Mouse (Mus musculus) neural tube, embryonic 10.5 days (tissue): ENCODE measurements around the gene Slc25a5.
A peak's percentile ranks its signal among the peaks of the same experiment; 100 is the strongest.

ENCODE experiments used
- DNase-seq: peaks from one replicate; pipeline ENCODE4 v3.0.0-alpha.2; 2017; ENCODE audit warnings: low spot score; ENCODE audit errors: extremely low spot score

The Slc25a5 gene

DNA sequence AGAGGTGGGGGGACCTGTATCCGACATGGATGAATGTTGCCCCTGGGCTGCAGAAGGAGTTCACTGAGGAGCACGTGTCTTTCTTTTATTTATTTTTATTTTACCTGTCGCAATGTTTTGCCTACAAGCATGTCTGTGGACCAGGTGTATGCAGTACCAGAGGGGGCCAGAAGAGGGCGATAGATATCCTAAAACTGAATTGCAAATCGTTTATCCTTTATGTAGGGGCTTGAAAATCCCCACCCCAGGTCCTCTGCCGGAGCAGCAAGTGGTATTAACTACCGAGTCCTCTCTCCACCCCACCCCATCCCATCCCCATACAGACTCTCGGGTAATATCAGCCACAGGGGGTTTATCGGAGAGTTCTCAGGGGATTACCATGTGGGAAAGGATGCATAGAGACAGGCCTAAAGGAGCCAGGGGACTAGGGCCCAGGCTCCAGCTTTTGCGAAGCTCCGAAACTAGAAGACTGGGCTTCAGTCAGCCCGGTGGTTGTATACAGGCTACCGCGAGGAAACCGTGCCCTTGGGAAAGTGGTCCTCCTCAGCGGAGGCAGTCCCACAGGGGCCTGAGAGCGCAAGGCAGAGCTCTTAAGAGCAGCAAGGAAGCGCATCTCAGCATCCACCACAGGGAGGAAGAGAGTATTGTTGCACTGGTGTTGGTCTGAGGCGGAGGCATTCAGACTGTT, 38.1 kb downstream of the Slc25a5 start:
- peak; percentile 75 for DNase-seq

DNA sequence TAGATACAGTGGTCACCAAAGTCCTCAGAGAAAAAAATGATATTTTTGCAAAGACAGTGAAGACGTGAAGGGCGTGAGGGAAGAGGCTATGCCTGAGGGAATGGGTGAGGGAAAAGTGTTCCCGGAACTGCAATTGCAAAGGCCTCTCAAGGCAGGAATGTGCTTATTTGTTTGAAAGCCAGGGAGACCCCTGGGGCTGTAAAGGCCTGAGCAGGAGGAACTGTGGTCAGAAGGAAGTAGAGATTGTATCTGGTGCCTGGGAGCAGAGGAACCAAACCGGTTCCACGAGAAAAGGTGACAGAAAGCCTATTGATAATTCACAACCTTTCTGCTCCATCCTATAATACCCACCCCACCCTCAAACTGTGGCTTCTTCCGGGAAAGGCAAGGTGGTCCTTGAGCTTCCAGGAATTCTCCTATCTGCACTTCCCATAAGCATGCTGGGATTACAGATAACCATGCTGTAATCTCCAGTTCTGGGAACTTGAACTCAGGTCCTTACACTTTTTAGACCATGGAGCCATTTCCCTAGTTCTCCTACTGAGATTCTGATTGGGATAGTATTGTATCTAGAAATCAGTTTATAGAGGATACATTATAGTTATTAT, 41.7 kb downstream of the Slc25a5 start:
- DNase-seq, result no peak

DNA sequence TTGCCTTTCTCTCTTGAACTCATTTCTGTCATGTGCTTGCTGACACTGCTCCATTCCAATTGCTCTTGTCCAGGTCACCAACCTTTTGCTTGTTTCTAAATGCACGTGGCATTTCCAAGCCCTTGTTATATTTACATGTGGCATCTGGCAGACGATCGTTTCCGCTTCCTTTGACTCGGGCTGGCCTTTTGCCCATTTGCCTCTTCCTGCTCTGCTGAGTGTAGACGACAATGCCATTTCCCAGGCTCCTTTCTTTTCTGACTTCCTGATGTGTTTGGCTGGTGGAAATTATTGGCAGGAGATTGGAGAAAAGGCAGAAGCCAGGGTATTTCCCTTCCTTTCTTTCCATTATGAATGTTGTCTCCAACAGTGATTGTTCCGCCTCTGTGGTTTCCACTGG, 43.9 kb downstream of the Slc25a5 start:
- no peak for DNase-seq

- DNase-seq, result no peak
These were observed 46.2 kb downstream of the Slc25a5 start for GRCm38 (mm10) chrX:36841698-36842097.

DNA sequence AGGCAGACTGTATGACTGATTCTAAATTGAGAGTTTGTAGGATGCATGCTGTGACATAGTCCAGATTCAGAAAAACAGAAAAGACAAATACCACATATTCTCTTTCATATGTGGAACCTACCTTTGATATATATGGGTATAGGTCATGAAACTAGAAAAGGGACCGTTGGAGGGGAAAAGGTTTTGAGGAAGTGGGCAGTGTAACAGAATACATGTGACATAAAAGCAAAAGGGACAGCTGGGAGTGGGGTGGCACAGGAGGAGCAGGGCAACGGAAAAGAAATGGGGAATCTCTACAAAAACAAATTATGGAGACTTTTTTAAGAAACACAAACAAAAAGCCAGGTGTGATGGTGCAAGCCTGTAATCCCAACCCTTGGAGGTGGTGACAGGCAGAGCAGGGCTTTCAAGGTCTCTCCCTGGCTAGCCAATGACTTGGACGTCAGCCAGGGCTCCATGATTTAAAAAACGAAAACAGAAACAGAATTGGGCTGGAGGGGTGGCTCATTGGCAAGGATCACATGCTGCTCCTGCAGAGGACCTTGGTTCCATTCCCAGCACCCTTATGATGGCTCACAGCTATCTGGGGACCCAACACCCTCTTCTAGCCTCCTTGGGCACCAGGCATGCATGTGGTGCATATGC, 48.0 kb downstream of the Slc25a5 start:
- no peak for DNase-seq

DNA sequence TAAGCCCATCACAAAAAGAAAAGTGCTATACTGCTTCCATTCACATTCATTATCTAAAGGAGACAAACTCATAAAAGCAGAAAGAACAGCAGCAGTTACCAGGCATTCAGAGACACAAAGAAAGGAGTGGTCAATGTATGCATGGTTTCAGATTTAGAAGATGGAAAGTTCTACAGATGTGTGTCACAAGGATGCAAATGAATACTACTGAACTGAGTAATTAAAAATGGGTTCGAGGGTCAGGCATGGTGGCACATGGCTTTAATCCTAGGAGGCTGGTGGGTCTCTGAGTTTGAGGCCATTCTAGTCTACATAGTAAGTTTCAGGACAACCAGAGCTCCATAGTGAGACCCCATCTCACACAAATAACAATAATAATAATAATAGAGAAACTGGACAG, 51.7 kb downstream of the Slc25a5 start:
- no peak for DNase-seq
